Mouse (Mus musculus) embryonic fibroblast, embryonic 13.5 days (primary cell): ENCODE measurements around the gene Ikzf4.

Source experiments
- CTCF ChIP-seq: IDR thresholded peaks from 2 replicates; pipeline ENCODE4 v1.5.1; 2011; ENCODE audit warnings: mild to moderate bottlenecking, control low read depth, low read length, moderate library complexity, borderline replicate concordance; ENCODE audit not compliant: insufficient read depth
- POLR2A ChIP-seq: IDR thresholded peaks from 2 replicates; pipeline ENCODE4 v1.6.1; 2011; ENCODE audit warnings: low read depth, mild to moderate bottlenecking, control low read depth, low read length, moderate library complexity

- TF ChIP-seq CTCF, result no peak
- TF ChIP-seq POLR2A, result no peak
These were observed 28.7 kb upstream of the Ikzf4 start for GRCm38 (mm10) chr10:128674469-128675008.
